Mouse (Mus musculus) myocyte (in vitro differentiated cells): ENCODE data around the gene Creb3l2.

Source experiments
- E2F4 ChIP-seq: IDR thresholded peaks from one replicate; pipeline ENCODE4 v1.6.1; 2011; ENCODE audit warnings: mild to moderate bottlenecking, control low read depth, moderate library complexity; ENCODE audit not compliant: insufficient read depth
- MAX ChIP-seq: IDR thresholded peaks from one replicate; pipeline ENCODE4 v1.6.1; 2011; ENCODE audit warnings: low read depth, mild to moderate bottlenecking, control low read depth
- POLR2A ChIP-seq: IDR thresholded peaks from one replicate; pipeline ENCODE4 v1.6.1; 2011; ENCODE audit warnings: low read depth, mild to moderate bottlenecking, control low read depth, moderate library complexity; ENCODE audit not compliant: insufficient read length
- TCF12 ChIP-seq: IDR thresholded peaks from one replicate; pipeline ENCODE4 v1.6.1; 2011; ENCODE audit warnings: mild to moderate bottlenecking, control low read depth; ENCODE audit not compliant: poor library complexity, insufficient read depth, severe bottlenecking
- USF1 ChIP-seq: IDR thresholded peaks from one replicate; pipeline ENCODE4 v1.6.1; 2011; ENCODE audit warnings: low read depth, mild to moderate bottlenecking, control low read depth, moderate library complexity

- TF ChIP-seq MAX (no peak), POLR2A (no peak), USF1 (no peak), TCF12 (no peak), E2F4 (no peak)
Observed at GRCm38 (mm10) chr6:37406018-37406417, 35.9 kb downstream of the Creb3l2 start.
